Mouse (Mus musculus) C2C12 (cell line): Measurements from ENCODE around the gene Grik3.

ENCODE experiments used
- CEBPB ChIP-seq: IDR thresholded peaks from one replicate; pipeline ENCODE4 v1.6.1; 2011; ENCODE audit warnings: low read depth, mild to moderate bottlenecking, control low read depth, moderate library complexity
- CTCF ChIP-seq: IDR thresholded peaks from one replicate; pipeline ENCODE4 v1.5.1; 2011; ENCODE audit not compliant: control insufficient read depth, insufficient read depth, insufficient read length
- FOSL1 ChIP-seq: IDR thresholded peaks from one replicate; pipeline ENCODE4 v1.8.0; 2011; ENCODE audit warnings: mild to moderate bottlenecking, low read length; ENCODE audit not compliant: poor library complexity, insufficient read depth, severe bottlenecking
- MAX ChIP-seq: IDR thresholded peaks from one replicate; pipeline ENCODE4 v1.6.1; 2011; ENCODE audit warnings: mild to moderate bottlenecking, control low read depth
- MYOD1 ChIP-seq: IDR thresholded peaks from one replicate; pipeline ENCODE4 v1.6.1; 2011; ENCODE audit warnings: low read depth; ENCODE audit not compliant: control insufficient read depth, insufficient read length
- USF1 ChIP-seq: IDR thresholded peaks from one replicate; pipeline ENCODE4 v1.6.1; 2011; ENCODE audit warnings: low read depth, mild to moderate bottlenecking, control low read depth, moderate library complexity

- TF ChIP-seq USF1 (no peak), MAX (no peak), CTCF (no peak), MYOD1 (no peak), FOSL1 (no peak), CEBPB (no peak)
These were observed 9.2 kb upstream of the Grik3 start for GRCm38 (mm10) chr4:125481256-125481655.
